Mouse (Mus musculus) c-Kit-positive CD71-positive TER-119-negative erythroid progenitor cells, embryonic 14.5 days (primary cell): ENCODE measurements around the gene Rmnd5b.
A peak's percentile ranks its signal among the peaks of the same experiment; 100 is the strongest.
"Not testable (repeated sequence)": the region's sequence is repeated elsewhere in the genome, so short reads cannot be mapped to it uniquely, and the experiment has no call there.

Source experiments
- DNase-seq: peaks from one replicate; pipeline ENCODE4 v3.0.0-alpha.2; 2013; ENCODE audit warnings: low read depth

The Rmnd5b gene

DNA sequence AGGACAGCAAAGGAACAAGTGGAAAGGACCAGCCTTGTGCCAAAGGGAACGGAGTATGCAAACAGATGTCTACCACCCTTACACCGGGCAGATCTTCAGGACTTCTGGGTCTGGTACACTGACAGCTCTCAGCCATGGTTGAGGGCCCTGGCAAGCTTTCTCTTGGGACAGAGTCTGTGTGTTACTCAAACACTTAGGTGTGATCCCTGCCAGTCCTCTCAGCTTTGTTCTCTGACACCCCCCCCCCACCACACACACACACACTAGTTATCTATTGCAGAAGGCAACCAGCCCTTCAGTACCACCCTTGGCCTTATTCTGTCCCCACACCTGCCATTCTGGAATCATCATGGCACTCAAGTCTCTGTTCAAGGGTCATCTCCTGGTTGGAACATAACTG, 13.9 kb downstream of the Rmnd5b start:
- DNase-seq: no peak

DNA sequence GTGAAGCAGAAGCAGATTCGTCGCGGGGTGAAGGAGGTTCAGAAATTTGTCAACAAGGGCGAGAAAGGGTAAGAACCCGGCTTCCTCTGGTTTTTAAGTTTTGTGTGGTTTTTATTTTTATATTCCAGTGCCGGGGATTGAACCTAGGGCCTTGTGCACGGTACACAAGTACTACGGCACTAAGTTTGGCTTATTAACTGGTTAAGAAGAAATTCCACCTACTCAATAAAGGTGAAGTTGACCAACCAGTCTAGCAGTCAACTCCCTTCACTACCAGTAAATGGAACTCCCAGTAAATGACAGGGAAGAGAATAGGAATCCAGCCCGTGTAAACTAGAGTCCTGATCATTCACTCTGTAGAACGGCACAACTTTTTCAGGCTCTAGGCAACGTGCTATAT, 15.6 kb downstream of the Rmnd5b start:
- DNase-seq: no peak

DNA sequence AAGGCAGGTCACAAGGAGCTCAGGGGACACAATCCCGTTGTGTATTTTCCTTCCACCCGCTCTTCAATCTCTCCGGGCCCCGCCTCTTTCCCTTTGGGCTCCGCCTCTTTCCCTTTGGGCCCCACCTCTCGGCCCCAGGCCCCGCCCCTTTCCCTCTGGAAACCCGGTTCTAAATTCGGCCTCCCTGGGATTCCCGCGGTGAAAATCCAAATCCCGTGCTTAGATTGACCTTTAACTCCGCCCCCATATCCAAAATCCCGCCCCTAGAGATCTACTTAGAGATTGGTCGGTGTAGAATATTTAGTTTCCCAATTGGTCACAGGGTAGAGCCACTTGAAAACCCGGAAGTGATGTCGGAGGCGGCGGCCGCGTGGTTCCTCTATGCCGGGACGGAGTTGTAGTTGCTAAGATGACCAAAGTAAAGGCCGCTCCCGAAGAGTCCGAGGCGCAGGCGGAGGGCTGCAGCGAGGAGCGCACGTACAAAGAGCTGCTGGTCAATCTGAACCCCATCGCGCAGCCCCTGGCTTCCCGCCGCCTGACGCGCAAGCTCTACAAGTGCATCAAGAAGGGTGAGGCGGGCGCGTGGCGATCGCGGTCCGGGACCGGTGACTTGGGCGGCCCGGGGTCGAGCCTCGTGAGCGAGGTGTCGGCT, 16.2 kb downstream of the Rmnd5b start, which contains the start of gene Nhp2:
TSS of gene Nhp2 (plus strand) at position 327 of the 652 bp plus-strand sequence.
- peak; percentile 98 for DNase-seq

DNA sequence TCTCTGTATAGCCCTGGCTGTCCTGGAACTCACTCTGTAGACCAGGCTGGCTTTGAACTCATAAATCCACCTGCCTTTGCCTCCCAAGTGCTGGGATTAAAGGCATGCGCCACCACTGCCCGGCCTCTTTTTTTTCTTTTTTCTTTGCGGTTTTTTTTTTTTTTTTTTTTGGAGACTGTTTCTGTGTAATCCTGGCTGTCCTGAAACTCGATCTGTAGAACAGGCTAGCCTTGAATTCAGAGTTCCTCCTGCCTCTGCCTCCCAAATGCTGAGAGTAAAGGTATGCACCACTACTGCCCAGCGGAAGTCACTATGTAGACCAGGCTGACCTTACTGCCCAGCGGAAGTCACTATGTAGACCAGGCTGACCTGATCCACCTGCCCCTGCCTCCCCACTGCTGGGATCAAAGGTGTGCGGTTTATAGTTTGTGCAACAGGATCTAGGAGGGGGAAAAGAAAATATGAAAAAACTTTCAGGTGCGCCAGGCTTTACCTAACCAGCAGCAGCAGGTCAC, 16.7 kb downstream of the Rmnd5b start:
- DNase-seq: no peak

DNA sequence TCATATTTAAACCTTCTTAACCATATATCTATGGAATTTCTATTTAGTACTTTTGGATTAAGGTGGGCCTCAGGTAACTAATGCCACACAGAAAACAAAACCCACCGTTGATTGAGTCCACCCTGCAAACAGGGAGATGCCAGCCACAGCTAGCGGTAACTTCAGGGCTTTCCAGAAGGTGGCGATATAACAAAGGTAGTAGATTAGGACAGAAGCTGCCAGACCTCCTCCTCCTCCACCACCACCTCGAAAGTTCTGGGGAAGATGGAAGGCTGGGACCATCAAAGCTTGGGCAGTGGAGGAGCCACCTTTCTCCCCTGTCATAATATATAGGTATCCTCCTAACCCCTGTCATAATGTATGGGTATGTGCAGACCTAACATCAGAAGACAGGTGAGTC, 18.0 kb downstream of the Rmnd5b start:
- DNase-seq: peak; percentile 67

DNA sequence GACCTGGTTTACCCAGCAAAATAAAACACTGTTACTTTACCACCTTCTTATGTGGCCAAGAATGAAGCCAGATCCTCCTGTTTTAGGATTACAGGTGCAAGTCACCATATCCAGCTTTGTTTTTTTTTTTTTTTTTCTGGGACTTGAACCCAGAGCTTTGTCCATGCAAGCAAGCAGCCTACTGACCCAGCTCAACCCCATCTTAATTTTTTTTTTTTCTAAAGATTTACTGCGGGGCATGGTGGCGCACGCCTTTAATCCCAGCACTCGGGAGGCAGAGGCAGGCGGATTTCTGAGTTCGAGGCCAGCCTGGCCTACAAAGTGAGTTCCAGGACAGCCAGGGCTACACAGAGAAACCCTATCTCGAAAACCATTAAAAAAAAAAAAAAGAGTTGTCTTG, 19.6 kb downstream of the Rmnd5b start:
- DNase-seq: not testable (repeated sequence)

DNA sequence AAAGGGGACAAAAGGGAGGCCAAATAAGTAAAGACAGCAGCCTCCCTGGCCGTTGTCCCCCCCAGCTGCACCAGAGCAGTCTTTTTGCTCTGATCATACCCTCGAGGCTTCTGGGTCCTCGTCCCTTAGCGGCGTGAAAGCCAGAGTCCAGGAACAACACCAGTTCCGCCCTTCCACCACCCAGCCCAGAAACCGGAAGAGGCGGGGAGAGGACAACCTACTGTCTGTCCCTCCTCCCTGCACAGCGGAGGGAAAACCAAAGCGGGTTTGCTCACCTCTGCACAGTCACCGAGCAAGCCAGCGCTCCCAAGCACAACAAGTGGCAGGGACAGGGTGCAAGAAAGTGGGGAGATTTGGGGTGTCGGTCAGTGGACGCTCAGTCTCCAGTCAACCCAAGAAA, 20.1 kb downstream of the Rmnd5b start:
- peak; percentile 77 for DNase-seq

DNA sequence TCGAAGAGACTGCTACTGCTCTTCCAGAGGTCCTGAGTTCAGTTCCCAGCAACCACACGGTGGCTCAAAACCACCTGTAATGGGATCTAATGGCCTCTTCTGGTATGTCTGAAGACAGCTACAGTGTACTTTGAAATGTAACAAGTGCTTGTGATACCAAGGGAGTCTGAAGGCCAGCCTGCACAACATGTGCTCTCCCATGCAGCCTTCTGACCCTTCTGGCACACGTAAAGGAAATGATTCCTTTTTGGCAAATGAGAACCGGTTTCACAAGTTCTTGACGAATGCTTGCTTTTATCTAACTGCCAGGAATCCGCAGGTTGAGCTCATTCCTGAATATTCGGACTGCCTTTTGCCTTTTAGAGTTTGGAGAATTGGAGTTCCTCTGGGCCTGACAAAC, 20.6 kb downstream of the Rmnd5b start:
- DNase-seq: no peak

DNA sequence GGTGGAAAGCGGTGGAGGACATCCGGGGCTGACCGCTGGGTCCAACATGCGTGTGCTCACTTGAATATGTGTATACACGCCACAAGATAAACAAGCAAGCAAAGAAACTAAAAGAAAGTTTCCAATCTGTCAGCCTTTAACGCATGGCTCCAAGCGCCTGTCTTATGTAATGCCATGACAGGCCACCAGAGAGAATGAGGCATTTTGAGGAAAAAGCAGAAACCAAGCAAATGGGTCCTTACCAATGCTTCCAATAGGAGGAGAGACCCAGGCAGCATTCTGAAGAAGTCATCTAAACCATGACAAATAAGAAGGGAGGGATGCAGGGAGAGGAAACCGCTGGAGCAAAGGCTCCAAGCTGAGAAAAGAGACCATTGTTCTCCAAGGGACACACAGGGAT, 21.4 kb downstream of the Rmnd5b start:
- DNase-seq: no peak

DNA sequence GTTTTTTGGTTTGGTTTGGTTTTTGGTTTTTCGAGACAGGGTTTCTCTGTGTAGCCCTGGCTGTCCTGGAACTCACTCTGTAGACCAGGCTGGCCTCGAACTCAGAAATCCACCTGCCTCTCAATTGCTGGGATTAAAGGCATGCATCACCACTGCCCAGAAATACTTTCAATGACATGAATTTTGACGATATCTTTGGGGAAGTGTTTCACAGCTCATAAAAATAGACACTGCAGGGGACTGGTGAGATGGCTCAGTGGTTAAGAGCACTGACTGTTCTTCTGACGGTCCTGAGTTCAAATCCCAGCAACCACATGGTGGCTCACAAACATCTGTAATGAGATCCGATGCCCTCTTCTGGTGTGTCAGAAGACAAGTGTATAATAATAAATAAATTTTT, 25.8 kb downstream of the Rmnd5b start:
- DNase-seq: not testable (repeated sequence)

DNA sequence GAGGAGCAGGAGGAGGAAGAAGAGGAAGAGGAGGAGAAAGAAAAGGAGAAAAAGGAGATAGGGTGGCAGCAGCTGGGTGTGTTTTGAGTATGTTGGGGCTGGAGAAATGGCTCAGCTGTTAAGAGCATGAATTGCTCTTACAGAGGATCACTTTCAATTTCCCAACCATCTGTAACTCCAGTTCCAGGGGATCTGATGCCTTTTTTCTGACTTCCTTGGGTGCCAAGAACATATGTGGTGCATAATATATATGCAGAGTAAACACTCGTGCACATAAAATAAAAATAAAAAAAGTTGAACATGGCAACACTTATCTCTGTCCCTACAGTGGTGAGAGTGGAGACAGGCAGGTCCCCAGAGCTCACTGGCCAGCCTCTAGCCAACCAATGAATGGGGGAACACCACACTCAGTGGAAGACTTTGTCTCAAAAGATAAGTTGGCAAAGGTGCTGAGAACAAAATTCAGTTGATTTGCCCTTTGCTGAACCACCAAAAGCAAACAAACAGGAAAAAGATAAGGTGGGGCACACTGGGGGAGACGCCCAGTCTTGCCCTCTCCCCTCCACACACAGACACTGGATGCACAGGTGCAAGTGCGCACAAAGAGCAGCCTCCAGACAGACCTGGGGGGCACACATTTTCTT, 26.3 kb downstream of the Rmnd5b start:
- DNase-seq: peak; percentile 66

DNA sequence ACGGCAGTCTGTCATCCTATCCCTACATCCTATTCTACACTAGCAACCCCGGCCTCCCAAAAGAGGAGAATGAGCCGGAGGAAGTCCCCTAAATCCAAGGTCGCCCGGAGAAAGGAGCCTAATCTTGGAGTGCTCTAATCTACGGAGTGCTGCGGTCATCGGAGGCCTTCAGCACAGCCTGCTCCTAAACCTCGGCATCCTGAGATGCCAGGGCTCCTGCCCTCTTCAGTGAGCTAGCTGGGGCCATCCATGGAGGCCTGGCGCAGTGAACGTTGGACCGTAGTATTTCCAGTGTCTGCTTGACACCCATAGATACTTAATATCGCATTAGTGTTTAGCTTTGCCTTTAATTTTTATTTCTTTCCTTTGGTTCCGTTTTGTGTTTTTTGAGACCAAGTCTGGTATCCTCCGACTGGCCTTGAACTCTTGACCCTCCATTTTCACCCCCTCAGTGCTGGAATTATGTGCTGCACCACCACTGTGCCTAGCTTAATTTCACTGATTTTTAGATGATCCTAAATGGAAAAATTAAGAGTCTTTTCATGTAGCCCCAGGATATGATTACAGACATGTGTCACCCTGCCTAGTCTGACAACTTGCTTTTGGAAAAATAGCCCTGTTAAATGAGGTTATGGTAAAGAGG, 28.5 kb downstream of the Rmnd5b start:
- DNase-seq: no peak

DNA sequence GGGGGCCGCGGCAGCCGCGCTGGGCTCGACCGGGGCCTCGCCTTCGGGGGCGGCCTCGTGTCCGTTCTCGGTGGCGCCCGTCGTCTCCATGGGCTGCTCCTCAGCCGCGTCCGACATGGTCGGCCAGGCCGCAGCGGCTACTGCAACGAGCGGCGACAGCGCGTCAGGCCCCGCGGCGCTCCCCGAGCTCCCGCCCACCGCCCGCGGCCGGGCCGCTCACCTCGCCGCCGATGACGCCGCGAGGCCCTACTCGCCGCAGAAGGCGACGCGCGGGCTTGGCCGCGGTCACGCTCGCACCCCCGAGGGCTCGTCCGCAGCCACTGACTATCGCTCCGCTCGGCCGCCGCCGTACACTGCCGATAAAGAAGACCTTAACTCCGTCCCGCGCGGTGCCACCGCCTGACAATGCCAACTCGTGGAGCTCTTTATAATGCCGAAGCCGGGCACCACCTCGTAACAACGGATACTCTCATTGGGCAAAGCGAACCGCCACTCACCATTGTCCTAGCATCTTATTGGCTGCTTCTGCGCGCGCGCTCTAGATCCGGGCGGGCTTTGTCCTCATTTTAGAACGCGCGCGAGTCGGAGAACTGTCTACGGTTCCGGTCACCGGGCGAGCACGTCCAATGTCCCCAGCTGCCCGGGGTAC, 29.1 kb downstream of the Rmnd5b start, which contains the start of gene Hnrnpab:
TSS of gene Hnrnpab (minus strand) at position 401 of the 649 bp plus-strand sequence.
- peak; percentile 97 for DNase-seq

DNA sequence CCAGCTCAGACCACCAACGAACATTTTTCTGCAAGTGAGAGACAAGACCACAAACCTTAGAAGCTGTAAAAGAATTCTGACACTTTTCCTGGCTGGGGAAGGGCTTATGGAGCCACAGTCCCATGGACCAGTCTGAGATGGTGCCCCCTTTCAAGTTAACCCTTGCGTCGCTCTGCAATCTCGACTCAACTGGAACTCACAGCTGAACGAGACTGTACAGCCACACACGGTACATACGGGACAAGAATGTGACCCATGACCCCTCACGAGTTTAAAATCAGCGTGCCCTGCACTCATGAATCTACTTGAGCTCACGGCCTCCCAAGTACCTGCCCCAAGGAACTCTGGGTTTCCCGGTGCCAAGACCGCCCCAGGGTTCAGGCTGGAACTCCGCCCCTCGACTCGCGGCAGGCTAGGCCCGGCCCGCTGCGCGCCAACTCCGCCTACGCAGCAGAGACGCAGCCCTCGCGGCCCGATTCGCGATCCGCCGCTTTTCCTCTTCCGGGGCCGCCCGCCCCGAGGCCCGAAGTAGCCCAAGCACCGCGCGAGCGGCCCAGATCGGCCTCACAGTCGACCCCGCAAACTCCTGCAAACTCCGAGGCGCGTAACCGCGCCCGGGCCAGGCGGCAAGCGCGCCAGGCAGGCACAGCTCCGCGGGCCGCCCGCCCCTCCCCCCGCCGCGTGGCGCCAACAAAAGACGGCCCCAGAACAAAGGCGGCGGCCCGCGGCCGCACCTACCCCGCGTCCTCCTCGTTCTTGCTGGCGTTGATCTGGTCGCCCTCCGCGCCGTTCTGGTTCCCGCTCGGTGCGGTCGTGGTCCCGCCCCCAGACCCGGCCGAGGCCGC, 29.9 kb downstream of the Rmnd5b start:
- peak; percentile 81 for DNase-seq

DNA sequence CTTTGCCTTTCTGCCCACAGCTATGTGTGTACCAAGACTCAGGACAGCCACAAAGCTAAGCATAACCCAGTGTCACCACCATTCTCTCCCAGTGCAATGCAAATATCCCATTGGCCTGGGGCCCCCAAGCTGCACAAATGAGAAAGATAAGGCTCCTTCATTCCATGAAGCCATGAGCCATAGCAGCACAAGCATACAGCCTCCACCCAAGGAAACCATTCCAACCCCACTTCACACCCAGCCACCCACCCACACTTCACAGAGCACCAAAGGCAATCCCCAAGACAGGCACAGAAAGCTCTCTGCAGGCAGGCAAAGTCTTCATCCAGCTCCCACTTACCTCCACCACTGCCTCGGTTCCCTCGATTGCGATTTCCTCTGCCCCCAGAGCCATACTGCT, 33.4 kb downstream of the Rmnd5b start:
- no peak for DNase-seq

DNA sequence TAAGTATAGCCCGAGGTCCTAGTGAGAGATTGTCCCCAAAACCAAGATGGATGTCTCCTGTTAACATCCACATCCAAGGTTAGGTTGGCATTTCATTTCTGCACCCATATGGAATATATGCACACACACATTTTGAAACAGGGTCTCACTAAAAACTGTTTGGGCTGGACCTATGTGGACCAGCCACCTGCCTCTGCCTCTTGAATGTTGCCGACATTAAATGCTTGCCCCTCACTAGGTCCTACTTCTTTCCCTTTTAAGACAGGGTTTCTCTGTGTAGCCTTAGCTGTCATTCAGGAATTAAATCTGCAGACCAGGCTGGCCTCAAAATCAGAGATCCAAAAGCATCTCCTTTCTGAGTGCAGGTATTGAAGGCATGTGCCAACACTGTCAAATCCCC, 38.1 kb downstream of the Rmnd5b start:
- DNase-seq: no peak

DNA sequence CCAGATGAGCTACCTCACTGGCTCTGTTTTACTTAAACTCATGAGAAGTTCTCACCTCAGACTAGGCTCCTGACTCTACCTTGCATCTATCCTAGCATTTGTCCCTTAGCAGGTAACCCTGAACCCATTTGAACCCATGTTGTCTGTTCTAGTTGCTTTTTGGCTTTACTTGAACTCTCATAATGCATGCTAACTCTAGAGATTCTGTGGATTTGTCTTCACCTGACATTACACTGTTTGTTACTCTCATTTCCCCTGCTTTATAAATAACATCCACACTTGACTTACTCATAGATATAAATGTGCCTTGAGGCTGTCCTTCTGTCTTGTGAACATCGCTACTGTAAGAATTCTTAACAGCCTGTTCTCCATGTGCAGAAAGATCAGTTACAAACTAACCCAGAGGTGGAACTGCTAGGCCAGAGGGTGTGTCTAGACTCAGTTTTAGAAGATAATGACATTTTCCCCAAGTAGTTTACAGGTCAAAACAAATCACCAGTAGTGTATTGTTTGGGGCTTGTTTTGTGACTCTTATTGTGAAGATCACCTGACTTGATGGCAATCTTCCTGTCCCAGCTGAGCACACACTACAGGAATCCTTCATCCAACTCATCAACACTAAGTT, 40.1 kb downstream of the Rmnd5b start:
- no peak for DNase-seq

DNA sequence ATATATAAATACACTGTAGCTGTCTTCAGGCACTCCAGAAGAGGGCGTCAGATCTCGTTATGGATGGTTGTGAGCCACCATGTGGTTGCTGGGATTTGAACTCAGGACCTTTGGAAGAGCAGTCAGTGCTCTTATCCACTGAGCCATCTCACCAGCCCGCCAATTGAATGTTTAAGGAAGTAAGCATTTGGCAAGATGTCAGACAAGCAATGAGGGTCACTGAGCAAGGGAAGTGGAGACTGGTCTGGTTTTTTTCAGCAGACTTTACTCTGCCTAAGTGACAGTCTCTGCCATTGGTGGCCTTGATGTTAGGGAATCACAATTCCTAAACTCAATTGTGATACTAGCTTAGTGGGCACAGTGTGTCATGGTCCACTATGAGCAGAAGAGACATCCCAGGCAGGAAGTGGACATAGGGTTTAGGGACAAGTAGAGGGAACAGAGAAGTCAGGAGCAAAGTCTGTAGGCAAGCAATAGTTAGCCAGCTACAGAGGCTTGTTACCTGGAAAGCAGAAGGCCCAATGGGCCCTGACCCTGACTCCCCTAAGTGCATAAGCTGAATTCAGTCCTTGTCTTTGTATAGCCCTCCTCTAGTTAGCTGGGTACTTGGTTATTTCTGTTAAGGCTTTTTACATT, 40.9 kb downstream of the Rmnd5b start:
- DNase-seq: no peak

DNA sequence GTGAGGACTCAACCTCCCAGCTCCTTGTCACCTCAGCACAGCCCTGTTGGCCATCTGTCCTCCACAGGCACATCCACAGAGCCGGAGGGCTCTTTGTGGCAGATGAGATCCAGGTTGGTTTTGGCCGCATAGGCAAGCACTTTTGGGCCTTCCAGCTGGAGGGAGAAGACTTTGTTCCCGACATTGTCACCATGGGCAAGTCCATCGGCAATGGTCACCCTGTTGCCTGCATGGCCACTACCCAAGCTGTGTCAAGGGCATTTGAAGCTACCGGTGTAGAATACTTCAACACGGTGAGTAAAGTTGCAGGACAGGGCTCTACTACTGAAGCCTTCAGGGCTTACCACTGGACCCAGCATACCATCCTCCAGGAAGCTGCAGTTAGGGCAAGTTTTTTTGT, 41.8 kb downstream of the Rmnd5b start:
- DNase-seq: no peak

DNA sequence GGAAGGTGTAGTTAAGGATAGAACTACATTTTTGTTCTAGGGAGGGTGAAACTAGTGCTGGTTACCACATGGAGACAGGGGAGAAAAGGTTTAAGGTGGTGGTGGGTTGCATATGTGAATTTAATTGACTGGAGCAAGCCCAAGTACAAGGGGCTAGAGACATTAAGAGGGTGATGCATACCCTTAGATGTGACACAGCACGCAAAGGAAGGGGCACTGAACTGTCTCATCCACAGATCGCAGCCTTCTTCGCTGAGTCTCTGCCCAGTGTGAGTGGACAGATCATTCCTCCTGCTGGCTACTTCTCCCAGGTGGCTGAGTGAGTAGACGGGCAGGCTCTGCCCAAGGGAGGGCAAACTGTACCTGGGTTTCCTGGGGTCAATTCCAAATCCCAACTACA, 42.3 kb downstream of the Rmnd5b start:
- DNase-seq: no peak

DNA sequence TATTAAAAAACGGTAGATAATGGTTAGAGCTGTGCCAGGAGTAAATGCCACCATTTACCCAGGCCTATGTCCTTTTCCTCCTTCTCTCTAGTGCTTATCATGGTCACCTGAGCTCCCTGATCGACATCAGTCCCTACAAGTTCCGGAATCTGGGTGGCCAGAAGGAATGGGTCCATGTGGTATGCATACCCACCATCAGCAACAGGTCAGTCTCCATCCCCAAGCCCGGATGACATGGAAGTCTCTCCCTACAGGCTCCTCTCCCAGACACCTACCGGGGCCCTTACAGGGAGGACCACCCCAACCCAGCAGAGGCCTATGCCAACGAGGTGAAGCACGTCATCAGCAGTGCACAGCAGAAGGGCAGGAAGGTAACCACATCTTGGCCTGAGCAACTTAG, 43.8 kb downstream of the Rmnd5b start:
- DNase-seq: no peak
